Mouse (Mus musculus): ENCODE results near the gene Slc24a4. TPM values are rescaled to one million over a fixed set of nuclear protein-coding genes. Genes with fewer than 3 reads are reported as not detected.

Slc24a4 gene
- polyA plus RNA-seq, 1 experiment = 3.4 TPM

DNA sequence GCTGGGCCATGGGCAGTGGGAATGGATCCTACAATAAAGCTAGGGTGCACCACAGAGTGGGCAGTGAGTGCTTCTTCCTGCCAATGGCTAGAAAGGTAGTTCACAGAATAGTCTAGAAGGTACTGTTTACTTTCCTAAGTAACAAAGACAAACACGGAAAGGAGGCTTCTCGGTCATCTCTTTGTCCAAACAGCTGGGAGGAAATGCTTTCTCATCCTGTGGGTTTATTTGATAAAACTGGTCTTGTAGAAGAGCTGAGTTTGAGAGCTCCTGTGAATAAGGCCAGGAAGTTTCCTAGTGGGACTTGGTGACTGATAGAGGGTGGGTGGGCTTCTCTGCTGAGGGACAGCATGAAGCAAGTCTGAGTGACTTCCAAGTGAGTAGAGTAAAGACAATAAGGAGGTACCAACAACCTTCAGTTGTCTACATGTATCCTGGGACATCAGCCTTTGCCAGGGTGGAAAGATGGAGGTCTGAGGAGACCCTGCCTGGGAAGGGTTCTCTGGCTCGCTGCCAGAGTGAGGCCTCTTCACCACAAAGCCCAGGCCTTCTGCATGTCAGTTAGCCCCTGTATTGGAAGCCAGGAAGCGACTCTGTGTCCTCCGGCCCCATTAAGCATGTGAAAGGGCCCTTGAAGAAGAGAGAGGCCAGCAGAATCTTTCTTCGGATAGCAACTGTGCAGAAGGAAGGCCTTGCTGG is 159.5 kb downstream of the Slc24a4 start:
- WGBS = 83% methylated on average over 6 of the region's 6 CpGs

DNA sequence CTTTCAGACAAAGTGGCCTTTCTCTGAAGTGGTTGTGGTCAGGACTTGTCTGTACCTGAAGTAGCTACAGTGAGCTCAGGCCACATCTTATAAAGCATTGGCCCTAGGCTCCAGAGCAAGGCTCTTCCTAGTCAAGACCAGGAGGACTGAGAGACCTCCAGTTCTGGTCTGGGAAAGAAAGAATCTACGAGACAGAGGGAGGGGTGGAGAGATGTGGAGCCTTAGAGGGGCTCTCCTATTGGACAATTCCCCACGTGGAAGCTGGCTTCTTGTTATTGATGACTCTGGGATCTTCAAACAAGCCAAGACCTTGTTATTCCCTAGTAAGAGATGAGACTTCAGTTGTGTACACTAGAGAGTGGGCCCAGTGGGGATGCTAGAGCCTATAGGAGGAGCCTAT is 160.3 kb downstream of the Slc24a4 start:
- DNase-seq = no peak
- TF ChIP-seq CTCF (IDR thresholded peaks at IDR 0.05; ENCODE audit: borderline replicate concordance, insufficient read depth, low read depth, low read length) (no peak), POLR2A (IDR thresholded peaks at IDR 0.05; ENCODE audit: borderline replicate concordance, insufficient read depth, low read length) (no peak)
- Histone ChIP-seq H3K27ac (ENCODE audit: insufficient read depth, low read length) (no peak overlapping the region), H3K27me3 (ENCODE audit: control insufficient read depth, insufficient read depth, low read length) (0 out of 2 replicates have a peak, but pooled peaks cover under 1% of the 10 kb centered on the region), H3K4me1 (ENCODE audit: control insufficient read depth, insufficient read depth, low read length) (peaks cover 5% of the 10 kb centered on the region), H3K4me3 (replicated peaks; ENCODE audit: insufficient read depth, low read depth, low read length) (no peak overlapping the region)
- WGBS = 82% methylated on average over 2 of the region's 2 CpGs

More for the DNA sequence above, 159.5 kb downstream of the Slc24a4 start:
- Histone ChIP-seq H3K27ac (ENCODE audit: insufficient read depth, low read length) (no peak overlapping the region), H3K4me3 (replicated peaks; ENCODE audit: insufficient read depth, low read depth, low read length) (no peak overlapping the region), H3K27me3 (ENCODE audit: control insufficient read depth, insufficient read depth, low read length) (peaks cover 5% of the 10 kb centered on the region; the same call in 1 of the 2 replicates), H3K4me1 (ENCODE audit: control insufficient read depth, insufficient read depth, low read length) (peaks cover 8% of the 10 kb centered on the region)
- no peak for DNase-seq
- no peak for TF ChIP-seq CTCF (IDR thresholded peaks at IDR 0.05; ENCODE audit: borderline replicate concordance, insufficient read depth, low read depth, low read length)
- no peak for TF ChIP-seq POLR2A (IDR thresholded peaks at IDR 0.05; ENCODE audit: borderline replicate concordance, insufficient read depth, low read length)

DNA sequence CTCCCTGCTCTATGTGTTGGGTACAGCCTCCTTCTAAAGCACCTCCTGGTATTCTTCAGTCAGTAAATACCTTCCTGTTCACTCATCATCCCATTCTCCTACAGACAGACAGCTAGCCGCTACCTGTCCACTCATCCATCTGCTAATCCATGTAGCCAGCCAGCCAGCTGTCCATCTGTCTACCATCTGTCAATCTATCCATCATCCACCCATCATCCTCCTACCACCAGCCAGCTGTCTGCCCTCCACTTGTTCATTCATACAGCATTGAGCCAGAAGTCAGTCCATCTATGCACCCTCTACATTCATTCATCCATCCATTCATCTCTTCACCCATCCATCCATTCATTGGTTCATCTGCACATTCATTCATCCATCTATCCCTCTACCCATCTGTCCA is 161.0 kb downstream of the Slc24a4 start:
- 87% methylated on average over 1 of the region's 1 CpGs for WGBS
- TF ChIP-seq CTCF (IDR thresholded peaks at IDR 0.05; ENCODE audit: borderline replicate concordance, insufficient read depth, low read depth, low read length) (no peak), POLR2A (IDR thresholded peaks at IDR 0.05; ENCODE audit: borderline replicate concordance, insufficient read depth, low read length) (no peak)
- no peak for DNase-seq
- H3K4me1 ChIP-seq (ENCODE audit: control insufficient read depth, insufficient read depth, low read length) = peaks cover 3% of the 10 kb centered on the region
- H3K27me3 ChIP-seq (ENCODE audit: control insufficient read depth, insufficient read depth, low read length) = no peaks in the 10 kb centered on the region
- H3K27ac ChIP-seq (ENCODE audit: insufficient read depth, low read length) = no peak overlapping the region
- H3K4me3 ChIP-seq (replicated peaks; ENCODE audit: insufficient read depth, low read depth, low read length) = no peak overlapping the region

DNA sequence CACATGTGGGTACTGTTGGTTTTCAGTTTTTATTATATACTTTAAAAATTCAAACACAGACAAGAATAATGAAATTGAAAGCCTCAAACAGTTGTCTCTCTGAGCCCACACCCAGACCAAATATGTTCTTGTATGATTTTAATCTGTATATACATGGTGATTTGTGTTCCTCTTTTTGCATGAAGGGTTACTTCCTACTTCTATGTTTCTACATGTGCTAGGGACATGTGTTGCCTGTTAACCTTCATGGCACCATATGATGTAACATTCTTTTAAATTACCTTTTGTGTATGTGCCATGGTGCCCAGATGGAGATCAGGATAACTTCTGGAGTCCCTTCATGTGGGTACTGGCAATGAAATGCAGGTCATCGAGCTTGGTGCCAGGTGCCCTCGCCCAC is 162.1 kb downstream of the Slc24a4 start:
- H3K4me3 ChIP-seq (replicated peaks; ENCODE audit: insufficient read depth, low read depth, low read length) = no peak overlapping the region
- TF ChIP-seq CTCF (IDR thresholded peaks at IDR 0.05; ENCODE audit: borderline replicate concordance, insufficient read depth, low read depth, low read length) (no peak), POLR2A (IDR thresholded peaks at IDR 0.05; ENCODE audit: borderline replicate concordance, insufficient read depth, low read length) (no peak)
- peaks cover 3% of the 10 kb centered on the region for H3K4me1 ChIP-seq (ENCODE audit: control insufficient read depth, insufficient read depth, low read length)
- no peaks in the 10 kb centered on the region for H3K27me3 ChIP-seq (ENCODE audit: control insufficient read depth, insufficient read depth, low read length)
- DNase-seq = no peak
- WGBS = 40% methylated on average over 2 of the region's 2 CpGs
- no peak overlapping the region for H3K27ac ChIP-seq (ENCODE audit: insufficient read depth, low read length)

DNA sequence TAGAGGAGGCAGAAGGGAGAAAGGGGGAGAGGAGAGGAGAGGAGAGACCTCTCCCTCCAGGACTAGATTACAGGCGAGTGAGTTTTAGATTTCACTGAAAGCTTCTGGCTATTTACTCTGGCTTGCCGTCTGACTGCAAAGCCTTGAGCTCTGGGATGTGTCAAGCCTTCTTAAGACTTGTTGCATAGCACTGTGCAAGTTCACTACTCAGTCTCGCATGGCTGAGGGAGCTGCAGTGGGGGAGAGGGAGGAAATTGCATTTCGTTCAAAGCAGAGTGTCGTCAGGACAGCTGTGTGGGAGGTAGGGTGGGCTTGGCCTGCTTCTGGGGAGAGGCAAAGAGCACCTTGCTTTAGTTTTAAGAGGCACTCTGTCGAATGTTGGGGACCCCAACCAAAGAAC is 163.2 kb downstream of the Slc24a4 start:
- TF ChIP-seq POLR2A (IDR thresholded peaks at IDR 0.05; ENCODE audit: borderline replicate concordance, insufficient read depth, low read length) (no peak), CTCF (IDR thresholded peaks at IDR 0.05; ENCODE audit: borderline replicate concordance, insufficient read depth, low read depth, low read length) (no peak)
- H3K4me1 ChIP-seq (ENCODE audit: control insufficient read depth, insufficient read depth, low read length) = no peaks in the 10 kb centered on the region; the same call in 1 of the 2 replicates
- DNase-seq = no peak
- 83% methylated on average over 6 of the region's 6 CpGs for WGBS
- no peaks in the 10 kb centered on the region for H3K27me3 ChIP-seq (ENCODE audit: control insufficient read depth, insufficient read depth, low read length)
- no peak overlapping the region for H3K4me3 ChIP-seq (replicated peaks; ENCODE audit: insufficient read depth, low read depth, low read length)
- no peak overlapping the region for H3K27ac ChIP-seq (ENCODE audit: insufficient read depth, low read length)

DNA sequence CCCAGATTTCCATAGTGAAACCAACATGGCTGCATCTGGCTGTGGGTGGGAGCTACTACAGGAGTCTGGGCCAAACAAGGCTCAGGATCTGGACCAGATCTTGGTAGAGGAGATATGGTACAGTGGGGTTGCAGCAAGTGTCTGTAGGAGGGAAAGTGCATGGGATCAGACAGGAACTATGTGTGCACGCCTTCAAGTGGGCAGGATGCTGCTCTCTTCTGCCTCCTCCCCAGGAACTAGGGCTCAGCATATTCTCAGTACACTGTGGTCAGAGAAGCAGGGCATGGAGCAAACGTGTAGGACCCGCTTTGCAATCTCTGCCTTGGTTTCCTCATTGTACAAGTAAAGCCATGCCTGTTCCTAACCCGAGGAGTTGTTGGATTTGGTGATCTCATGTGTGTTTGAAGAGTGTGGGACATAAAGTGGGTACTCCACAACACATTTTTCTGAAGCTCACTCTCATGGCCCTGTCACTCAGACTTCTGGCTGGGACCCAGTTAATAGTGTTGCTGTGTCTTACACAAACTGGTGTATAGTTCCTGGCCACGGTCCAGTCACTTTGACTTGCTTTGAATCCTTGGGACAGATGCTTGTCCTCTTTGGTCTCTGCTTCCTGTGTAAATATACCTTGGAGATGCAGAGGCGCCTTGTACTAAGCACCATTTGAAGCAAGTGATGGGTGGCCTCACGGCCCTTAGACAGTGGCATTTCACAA is 164.1 kb downstream of the Slc24a4 start:
- no peaks in the 10 kb centered on the region for H3K27me3 ChIP-seq (ENCODE audit: control insufficient read depth, insufficient read depth, low read length)
- H3K4me3 ChIP-seq (replicated peaks; ENCODE audit: insufficient read depth, low read depth, low read length) = no peak overlapping the region
- H3K27ac ChIP-seq (ENCODE audit: insufficient read depth, low read length) = no peak overlapping the region
- no peak for TF ChIP-seq POLR2A (IDR thresholded peaks at IDR 0.05; ENCODE audit: borderline replicate concordance, insufficient read depth, low read length)
- no peak for TF ChIP-seq CTCF (IDR thresholded peaks at IDR 0.05; ENCODE audit: borderline replicate concordance, insufficient read depth, low read depth, low read length)
- H3K4me1 ChIP-seq (ENCODE audit: control insufficient read depth, insufficient read depth, low read length) = no peaks in the 10 kb centered on the region
- no peak for DNase-seq
- 90% methylated on average over 7 of the region's 7 CpGs for WGBS

DNA sequence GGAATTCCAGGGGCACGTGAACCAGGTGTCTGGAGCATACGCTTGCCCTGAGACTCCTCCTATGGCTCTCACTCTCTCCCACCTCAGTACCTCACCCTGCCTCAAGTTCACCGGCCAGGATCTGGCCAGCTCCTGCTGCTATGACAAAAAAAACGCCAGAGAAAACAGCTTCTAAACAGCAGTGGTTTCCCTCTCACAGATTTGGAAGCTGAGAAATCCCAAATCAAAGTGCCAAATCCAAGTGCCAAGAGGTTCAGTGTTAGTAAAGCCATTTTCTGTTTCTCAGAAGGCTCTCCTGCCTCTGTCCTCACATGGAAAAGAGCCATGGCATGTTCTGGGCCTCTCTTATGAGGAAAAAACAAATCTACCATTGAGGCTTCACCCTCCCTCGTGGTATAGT is 166.1 kb downstream of the Slc24a4 start:
- no peak for TF ChIP-seq CTCF (IDR thresholded peaks at IDR 0.05; ENCODE audit: borderline replicate concordance, insufficient read depth, low read depth, low read length)
- TF ChIP-seq POLR2A (IDR thresholded peaks at IDR 0.05; ENCODE audit: borderline replicate concordance, insufficient read depth, low read length) = no peak
- 64% methylated on average over 5 of the region's 5 CpGs for WGBS
- no peak overlapping the region for H3K4me3 ChIP-seq (replicated peaks; ENCODE audit: insufficient read depth, low read depth, low read length)

DNA sequence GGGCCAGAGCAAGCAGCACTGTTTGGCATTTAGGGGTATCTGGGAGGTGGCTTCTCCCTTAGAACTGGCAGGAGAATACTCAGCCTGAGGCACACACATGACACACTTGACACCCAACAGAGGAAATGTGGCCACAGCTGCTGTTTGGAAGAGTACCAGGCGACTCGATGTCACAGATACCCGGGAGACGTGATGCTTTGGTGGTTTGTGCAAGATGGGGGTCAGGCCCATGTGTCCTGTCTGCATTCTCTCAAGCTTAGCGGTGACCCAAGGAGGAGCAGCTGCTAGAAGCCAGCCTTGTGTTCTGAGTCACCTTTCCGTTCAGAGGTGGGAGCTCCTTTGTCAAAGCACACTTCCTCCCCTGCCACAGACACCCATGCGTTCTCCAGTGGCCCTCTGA is 166.7 kb downstream of the Slc24a4 start:
- WGBS = 47% methylated on average over 7 of the region's 7 CpGs
- H3K4me3 ChIP-seq (replicated peaks; ENCODE audit: insufficient read depth, low read depth, low read length) = no peak overlapping the region
- H3K27ac ChIP-seq (ENCODE audit: insufficient read depth, low read length) = no peak overlapping the region
- DNase-seq = no peak
- H3K27me3 ChIP-seq (ENCODE audit: control insufficient read depth, insufficient read depth, low read length) = no peaks in the 10 kb centered on the region
- TF ChIP-seq POLR2A (IDR thresholded peaks at IDR 0.05; ENCODE audit: borderline replicate concordance, insufficient read depth, low read length) = no peak
- no peak for TF ChIP-seq CTCF (IDR thresholded peaks at IDR 0.05; ENCODE audit: borderline replicate concordance, insufficient read depth, low read depth, low read length)
- no peaks in the 10 kb centered on the region for H3K4me1 ChIP-seq (ENCODE audit: control insufficient read depth, insufficient read depth, low read length)

More for the DNA sequence above, 166.1 kb downstream of the Slc24a4 start:
- H3K4me1 ChIP-seq (ENCODE audit: control insufficient read depth, insufficient read depth, low read length) = no peaks in the 10 kb centered on the region
- H3K27ac ChIP-seq (ENCODE audit: insufficient read depth, low read length) = no peak overlapping the region
- DNase-seq = no peak
- H3K27me3 ChIP-seq (ENCODE audit: control insufficient read depth, insufficient read depth, low read length) = no peaks in the 10 kb centered on the region

Data from cerebellum, adult 2 months (tissue).